Mouse (Mus musculus) lung, adult 2 months (tissue): ENCODE results near the gene Ces1f.

Experiments used
- CTCF ChIP-seq: fragments of 200-500 bp; IDR thresholded peaks from 2 replicates; pipeline ENCODE4 v1.5.1; 2011; ENCODE audit warnings: mild to moderate bottlenecking, low read length, control low read depth; ENCODE audit not compliant: insufficient read depth
- POLR2A ChIP-seq: fragments of 200-500 bp; IDR thresholded peaks from 2 replicates; pipeline ENCODE4 v1.6.1; 2011; ENCODE audit warnings: low read depth, mild to moderate bottlenecking, control low read depth, low read length, borderline replicate concordance; ENCODE audit errors: extremely low read depth

- TF ChIP-seq CTCF = no peak
- no peak for TF ChIP-seq POLR2A
Measured at GRCm38 (mm10) chr8:93272686-93273085, 6.9 kb downstream of the Ces1f start.
